In genomic region chr17:14691901-14692300, GRCm38 (mm10) we compare ENCODE assay signal across 13 mouse cellular contexts. TPM values are rescaled to one million over a fixed set of nuclear protein-coding genes. Genes with fewer than 3 reads are reported as not detected.
DNase-seq lines count a peak whose midpoint lies in the region; ATAC-seq lines count a peak whose summit lies in the region.
"Had no signal": no experiment of that assay in that cellular context is flagged by ENCODE, and none has a peak within 500 bp of the region (broad histone marks: within the 10 kb centered on the region; RNA-seq: fewer than 3 reads in every experiment).

No protein-coding gene starts in this region.

- no peaks in the 10 kb centered on the region for H3K9me3 ChIP-seq in embryonic facial prominence, embryonic 12.5 days
- no peaks in the 10 kb centered on the region for H3K9me3 ChIP-seq in embryonic facial prominence, embryonic 10.5 days
- no peaks in the 10 kb centered on the region for H3K9me3 ChIP-seq in embryonic facial prominence, embryonic 14.5 days (ENCODE audit: control insufficient read depth, low read length)
- H3K9me3 ChIP-seq in limb, embryonic 15.5 days: no peaks in the 10 kb centered on the region

- 64% methylated on average over 6 of the region's 6 CpGs for whole genome bisulfite sequencing in embryonic facial prominence, embryonic 12.5 days
- WGBS in embryonic facial prominence, embryonic 10.5 days: 64% methylated on average over 6 of the region's 6 CpGs
- WGBS in embryonic facial prominence, embryonic 14.5 days: 50% methylated on average over 6 of the region's 6 CpGs
- WGBS in limb, embryonic 15.5 days: 51% methylated on average over 6 of the region's 6 CpGs

- no peak overlapping the region for H3K4me3 ChIP-seq in embryonic facial prominence, embryonic 12.5 days
- no peak overlapping the region for H3K4me3 ChIP-seq in embryonic facial prominence, embryonic 10.5 days
- peak overlapping the region; percentile 48 for H3K4me3 ChIP-seq in embryonic facial prominence, embryonic 14.5 days (ENCODE audit: low read depth, low read length)
- peak overlapping the region; percentile 47 for H3K4me3 ChIP-seq in limb, embryonic 15.5 days
- H3K4me3 ChIP-seq: erythroblast, embryonic 14.5 days had no signal

- ATAC-seq in embryonic facial prominence, embryonic 12.5 days (ENCODE audit: insufficient number of reproducible peaks, insufficient read depth, low FRiP score, low TSS enrichment): no peak
- no peak for ATAC-seq in embryonic facial prominence, embryonic 14.5 days (ENCODE audit: low read depth)
- no peak for ATAC-seq in limb, embryonic 15.5 days (ENCODE audit: insufficient number of reproducible peaks, low FRiP score, low TSS enrichment, low read depth)
- ATAC-seq in megakaryocyte-erythroid progenitor cell, adult 5-6 weeks (replicated peaks; ENCODE audit: low FRiP score, low TSS enrichment, poor library complexity, severe bottlenecking): no peak
- ATAC-seq: inflammation-experienced regulatory T-cells, adult 6 months had no signal

- peak overlapping the region; percentile 8; the same call in 1 of the 2 replicates for H3K4me2 ChIP-seq in embryonic facial prominence, embryonic 12.5 days (replicated peaks)
- peak overlapping the region; percentile 58 for H3K4me2 ChIP-seq in embryonic facial prominence, embryonic 14.5 days (ENCODE audit: low read depth, low read length)
- H3K4me2 ChIP-seq in limb, embryonic 15.5 days: peak overlapping the region; percentile 51

- DNase-seq in embryonic facial prominence, embryonic 10.5 days (ENCODE audit: low spot score): no peak
- DNase-seq in kidney, postnatal 4 days: peak; percentile 32 to 52
- DNase-seq in kidney, adult 11 months: no peak
- peak; percentile 76 for DNase-seq in embryonic facial prominence, embryonic 14.5 days (ENCODE audit: low spot score)
- no peak for DNase-seq in left cerebral cortex, adult 11 months (ENCODE audit: low spot score)
- DNase-seq: adrenal gland, adult 8-10 months; B cell, adult 2 months; thymus, postnatal 25 days had no signal

- H3K36me3 ChIP-seq in embryonic facial prominence, embryonic 12.5 days: peaks cover 6% of the 10 kb centered on the region; the same call in 1 of the 2 replicates
- H3K36me3 ChIP-seq in embryonic facial prominence, embryonic 10.5 days (replicated peaks): no peaks in the 10 kb centered on the region
- peaks cover 32% of the 10 kb centered on the region for H3K36me3 ChIP-seq in embryonic facial prominence, embryonic 14.5 days (ENCODE audit: control insufficient read depth, insufficient read depth, low read length)
- peaks cover 23% of the 10 kb centered on the region for H3K36me3 ChIP-seq in limb, embryonic 15.5 days

- H3K27me3 ChIP-seq in embryonic facial prominence, embryonic 12.5 days: no peaks in the 10 kb centered on the region
- peaks cover 12% of the 10 kb centered on the region; the same call in 1 of the 2 replicates for H3K27me3 ChIP-seq in embryonic facial prominence, embryonic 10.5 days (replicated peaks; ENCODE audit: low read depth, poor library complexity, severe bottlenecking)
- no peaks in the 10 kb centered on the region for H3K27me3 ChIP-seq in embryonic facial prominence, embryonic 14.5 days (replicated peaks; ENCODE audit: control insufficient read depth, insufficient read depth, low read length)
- H3K27me3 ChIP-seq in limb, embryonic 15.5 days: no peaks in the 10 kb centered on the region

- H3K9ac ChIP-seq in embryonic facial prominence, embryonic 12.5 days: no peak overlapping the region
- peak overlapping the region; percentile 69 for H3K9ac ChIP-seq in embryonic facial prominence, embryonic 14.5 days (ENCODE audit: low read depth, low read length)
- H3K9ac ChIP-seq in limb, embryonic 15.5 days: no peak overlapping the region

- H3K27ac ChIP-seq in embryonic facial prominence, embryonic 12.5 days: no peak overlapping the region
- no peak overlapping the region for H3K27ac ChIP-seq in embryonic facial prominence, embryonic 10.5 days (replicated peaks)
- peak overlapping the region; percentile 77 for H3K27ac ChIP-seq in embryonic facial prominence, embryonic 14.5 days (replicated peaks; ENCODE audit: low read depth, low read length)
- peak overlapping the region; percentile 87 for H3K27ac ChIP-seq in limb, embryonic 15.5 days

- H3K4me1 ChIP-seq in embryonic facial prominence, embryonic 12.5 days: peaks cover 16% of the 10 kb centered on the region
- peaks cover 20% of the 10 kb centered on the region for H3K4me1 ChIP-seq in embryonic facial prominence, embryonic 10.5 days
- H3K4me1 ChIP-seq in embryonic facial prominence, embryonic 14.5 days (ENCODE audit: control insufficient read depth, insufficient read depth, low read length): peaks cover 20% of the 10 kb centered on the region
- H3K4me1 ChIP-seq in limb, embryonic 15.5 days: peaks cover 13% of the 10 kb centered on the region

RNA-seq across cellular contexts. Expression of gene Thbs2, which starts 2.1 kb away (rescaled TPM):
- polyA plus RNA-seq in embryonic facial prominence, embryonic 12.5 days (2016; fragmentation: Nextera tagmentation; extraction: Ambion mirVana): 12.8 and 15.7 TPM in 2 replicates
- polyA plus RNA-seq in embryonic facial prominence, embryonic 10.5 days (2016; fragmentation: Nextera tagmentation; extraction: Ambion mirVana): 1.3 and 1.9 TPM in 2 replicates
- polyA plus RNA-seq in embryonic facial prominence, embryonic 14.5 days (2014; fragmentation: Nextera tagmentation; extraction: Ambion mirVana): 133 and 141 TPM in 2 replicates
- polyA plus RNA-seq in limb, embryonic 15.5 days (2015; fragmentation: Nextera tagmentation; extraction: Ambion mirVana): 110 and 131 TPM in 2 replicates
- total RNA-seq in megakaryocyte-erythroid progenitor cell, adult 5-6 weeks (2014; fragmentation: Nextera tagmentation): 0.22 TPM in 1 of 2 replicates, not detected in the other
- 0.09 TPM in 1 of 2 replicates, not detected in the other for total RNA-seq in megakaryocyte-erythroid progenitor cell, adult 5-6 weeks (2017)
- polyA plus RNA-seq: erythroblast, embryonic 14.5 days had no signal

Comparison
In these comparisons a context has a peak if more than half of its experiments do, and no peak if none do; other contexts are left out.
1. H3K27ac ChIP-seq: peak in embryonic facial prominence, embryonic 14.5 days (single experiment) and limb, embryonic 15.5 days (single experiment); none in embryonic facial prominence, embryonic 12.5 days (single experiment) and embryonic facial prominence, embryonic 10.5 days (single experiment).
2. H3K4me3 ChIP-seq: peak in embryonic facial prominence, embryonic 14.5 days (single experiment) and limb, embryonic 15.5 days (single experiment); none in embryonic facial prominence, embryonic 12.5 days (single experiment) and embryonic facial prominence, embryonic 10.5 days (single experiment).
3. DNase-seq: peak in kidney, postnatal 4 days (2 of 2) and embryonic facial prominence, embryonic 14.5 days (single experiment); none in embryonic facial prominence, embryonic 10.5 days (single experiment), kidney, adult 11 months (single experiment) and left cerebral cortex, adult 11 months (single experiment).
4. H3K4me2 ChIP-seq: peak in every context shown above with its lines; median percentile 58 in embryonic facial prominence, embryonic 14.5 days; 51 in limb, embryonic 15.5 days; 8 in embryonic facial prominence, embryonic 12.5 days.